Mouse (Mus musculus) urinary bladder, postnatal 4 days (tissue): ENCODE data around the gene Htra2.

Source experiments
- DNase-seq, 2 experiments: peaks; one replicate each; pipeline ENCODE4 v3.0.0; 2021 to 2022; ENCODE audit warnings: low spot score in 2 of 2

The Htra2 gene

GRCm38 (mm10) chr6:83054871-83055431 lies at the start of gene Htra2:
Gene Htra2 (minus strand): TSS chr6:83055273.
- no peak for DNase-seq

- no peak for DNase-seq
Measured at GRCm38 (mm10) chr6:83104158-83104557, 49.1 kb upstream of the Htra2 start.

GRCm38 (mm10) chr6:83103130-83103650 lies 48.1 kb upstream of the Htra2 start:
- no peak for DNase-seq

- DNase-seq: peak in 1 of 2 experiments; percentile 60
Measured at GRCm38 (mm10) chr6:83101688-83102556, 46.8 kb upstream of the Htra2 start.

GRCm38 (mm10) chr6:83101316-83101687 lies 46.2 kb upstream of the Htra2 start, which contains the start of the genes Ccdc142 and Gm42688:
Gene Ccdc142 (plus strand): TSS chr6:83101601.
Gene Gm42688 (plus strand): TSS chr6:83101617.
- peak; percentile 81 to 83 for DNase-seq

- no peak for DNase-seq
Measured at GRCm38 (mm10) chr6:83098411-83098810, 43.3 kb upstream of the Htra2 start.

GRCm38 (mm10) chr6:83095968-83096367 lies 40.9 kb upstream of the Htra2 start:
- DNase-seq: no peak

- no peak for DNase-seq
Measured at GRCm38 (mm10) chr6:83092416-83093127, 37.5 kb upstream of the Htra2 start.

GRCm38 (mm10) chr6:83087926-83088260 lies 32.8 kb upstream of the Htra2 start:
- DNase-seq: no peak

- DNase-seq: no peak
Measured at GRCm38 (mm10) chr6:83087205-83087925, 32.3 kb upstream of the Htra2 start.

- DNase-seq: no peak
Measured at GRCm38 (mm10) chr6:83086121-83087035, 31.3 kb upstream of the Htra2 start, which contains the start of gene Lbx2. Gene Lbx2 (plus strand): TSS chr6:83086367.

GRCm38 (mm10) chr6:83084477-83084876 lies 29.4 kb upstream of the Htra2 start:
- DNase-seq: no peak

- DNase-seq: no peak
Measured at GRCm38 (mm10) chr6:83083497-83083896, 28.4 kb upstream of the Htra2 start.

- no peak for DNase-seq
Measured at GRCm38 (mm10) chr6:83080210-83080609, 25.1 kb upstream of the Htra2 start.

GRCm38 (mm10) chr6:83078324-83078858 lies 23.3 kb upstream of the Htra2 start:
- DNase-seq: peak; percentile 96 to 99

- DNase-seq: peak in 1 of 2 experiments; percentile 53
Measured at GRCm38 (mm10) chr6:83077630-83078323, 22.7 kb upstream of the Htra2 start, which contains the start of gene Pcgf1. Gene Pcgf1 (plus strand): TSS chr6:83077869.

- DNase-seq: no peak
Measured at GRCm38 (mm10) chr6:83074979-83075378, 19.9 kb upstream of the Htra2 start.

- no peak for DNase-seq
Measured at GRCm38 (mm10) chr6:83071220-83071619, 16.1 kb upstream of the Htra2 start.
